Mouse (Mus musculus): ENCODE results near the gene Tchhl1.
A peak's percentile ranks its signal among the peaks of the same experiment; 100 is the strongest.

Tchhl1 gene

DNA sequence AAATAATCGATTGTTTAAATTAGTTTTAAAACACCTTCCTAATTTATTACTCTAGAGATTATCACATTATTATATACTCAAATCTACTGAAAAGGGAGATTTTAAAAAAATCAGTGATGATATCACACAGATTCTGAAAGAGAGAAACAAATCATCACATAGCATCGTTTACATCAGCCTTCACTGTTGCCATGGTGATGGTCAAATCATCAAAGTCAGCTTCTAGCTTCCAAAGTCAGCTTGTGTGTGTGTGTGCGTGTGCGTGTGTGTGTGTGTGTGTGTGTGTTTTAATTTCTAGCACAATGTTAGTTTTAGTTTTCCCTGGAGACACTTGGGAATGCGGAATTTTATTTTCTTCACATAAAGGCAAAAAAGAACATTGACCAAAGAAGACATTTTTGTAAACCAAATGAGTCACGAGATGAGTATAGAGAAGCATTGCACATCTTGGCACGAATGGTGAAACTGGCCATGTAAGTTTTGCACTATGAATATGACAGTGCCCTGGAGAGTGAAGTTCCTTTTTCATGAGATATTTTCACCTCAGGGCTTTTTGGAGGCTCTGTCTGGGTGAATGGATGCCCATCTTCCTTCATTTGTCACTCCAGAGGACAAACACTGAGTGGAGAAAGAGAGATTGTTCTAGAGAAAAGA is 36.1 kb downstream of the Tchhl1 start:
- DNase-seq (ENCODE audit: low spot score) = no peak

DNA sequence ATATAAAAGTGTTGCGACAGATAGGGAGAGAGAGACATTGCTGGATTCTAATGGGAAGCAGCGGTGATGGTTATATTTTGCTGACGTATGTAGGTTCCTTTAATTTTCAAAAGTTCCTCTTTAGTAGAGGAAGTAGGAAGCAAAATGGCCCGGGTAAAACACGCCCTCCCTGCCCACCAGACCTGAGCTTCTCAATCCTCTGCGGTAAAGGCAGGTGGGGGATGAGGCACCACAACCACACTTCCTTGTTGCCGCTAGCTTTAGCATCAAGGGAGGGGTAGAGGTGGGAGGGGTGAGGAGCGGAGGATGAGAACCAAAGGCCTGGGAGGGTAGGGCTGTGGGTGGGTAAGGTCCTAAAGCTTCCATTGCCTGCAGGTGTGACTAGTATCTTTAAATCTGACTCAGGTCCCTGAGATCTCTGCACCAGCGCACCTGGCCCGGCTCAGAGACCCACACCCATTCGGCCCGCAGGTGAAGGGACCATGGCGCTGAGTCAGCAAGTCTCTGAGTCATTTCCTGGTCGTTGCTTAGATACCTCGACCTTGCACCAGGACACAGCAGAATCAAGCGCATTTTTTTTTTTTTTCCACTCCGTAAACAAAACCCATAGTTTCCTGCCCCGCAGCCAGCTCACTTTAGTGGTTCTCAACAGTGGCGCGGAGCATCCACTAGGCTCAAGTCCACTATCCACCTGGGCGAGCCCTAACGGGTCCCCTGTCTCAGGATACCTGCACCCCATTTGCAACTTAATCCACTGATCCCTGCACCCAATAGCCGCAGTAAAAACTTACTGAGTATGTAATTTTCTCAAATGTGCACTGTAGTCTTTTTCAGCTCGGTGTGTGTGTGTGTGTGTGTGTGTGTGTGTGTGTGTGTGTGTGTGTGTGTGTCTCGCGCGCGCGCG is 37.7 kb downstream of the Tchhl1 start:
- DNase-seq (ENCODE audit: low spot score) = peak; percentile 35

GRCm38 (mm10) chr3:93506881-93507325 is 38.3 kb downstream of the Tchhl1 start:
- DNase-seq (ENCODE audit: low spot score) = no peak

DNA sequence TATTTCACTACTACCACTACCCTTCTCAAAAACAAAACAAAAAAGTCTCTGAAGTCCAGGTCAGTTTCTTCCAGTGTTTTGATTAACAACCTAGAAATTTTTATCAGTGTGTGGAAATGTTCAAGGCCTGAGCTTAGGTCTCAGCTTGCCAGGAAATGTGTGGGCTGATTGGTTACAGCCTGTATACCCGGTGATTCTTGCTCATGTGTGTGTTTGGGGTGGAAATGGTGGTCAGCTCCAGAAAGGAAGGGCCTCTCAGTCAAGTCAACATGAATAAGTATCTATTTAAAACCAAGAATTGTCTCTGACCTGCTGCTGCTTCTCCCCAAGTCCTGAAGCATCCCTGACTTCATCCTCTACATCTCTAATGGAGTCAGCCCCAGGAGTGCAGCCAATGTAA is 40.7 kb downstream of the Tchhl1 start:
- DNase-seq (ENCODE audit: low spot score) = no peak

DNA sequence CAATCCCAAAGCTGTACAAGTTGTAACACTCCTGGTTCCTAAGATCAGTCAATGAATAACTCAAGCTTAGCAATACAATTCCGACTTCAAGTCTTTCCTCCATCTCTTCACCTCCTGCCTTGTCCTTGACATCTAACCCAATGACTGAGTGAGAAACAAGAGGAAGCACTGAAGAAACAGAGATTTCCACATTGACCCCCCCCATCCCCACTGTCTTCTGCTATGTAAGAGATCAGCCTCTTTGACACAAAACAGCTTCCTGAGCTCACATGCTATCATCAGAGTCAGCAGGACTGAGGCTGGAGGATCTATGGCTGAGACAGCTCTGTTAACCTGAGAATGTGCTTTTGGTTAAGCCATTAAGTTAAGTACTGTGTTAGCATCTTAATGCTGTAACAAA is 42.5 kb downstream of the Tchhl1 start:
- DNase-seq (ENCODE audit: low spot score) = no peak

DNA sequence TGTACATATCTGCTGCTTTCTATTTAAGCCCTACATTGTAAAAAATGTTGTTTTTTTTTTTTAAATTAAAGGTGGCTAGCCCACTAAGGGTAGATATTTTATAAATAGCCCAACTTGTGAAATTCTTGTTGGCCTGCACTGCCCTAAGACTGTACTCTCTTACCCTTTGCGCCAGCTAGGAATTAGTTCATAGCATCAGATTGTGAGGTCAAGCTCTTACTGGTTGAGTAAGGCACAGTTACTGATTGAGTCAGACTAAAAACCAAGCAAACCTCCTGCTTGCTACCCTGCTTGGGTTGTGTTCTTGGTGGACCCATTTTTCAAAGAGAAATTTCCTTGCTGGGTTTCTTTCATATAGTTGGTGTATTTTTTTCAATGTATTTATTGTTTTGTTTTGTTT is 43.2 kb downstream of the Tchhl1 start:
- no peak for DNase-seq (ENCODE audit: low spot score)

GRCm38 (mm10) chr3:93512386-93513101 is 44.0 kb downstream of the Tchhl1 start:
- no peak for DNase-seq (ENCODE audit: low spot score)

GRCm38 (mm10) chr3:93514628-93515027 is 46.1 kb downstream of the Tchhl1 start:
- no peak for DNase-seq (ENCODE audit: low spot score)

DNA sequence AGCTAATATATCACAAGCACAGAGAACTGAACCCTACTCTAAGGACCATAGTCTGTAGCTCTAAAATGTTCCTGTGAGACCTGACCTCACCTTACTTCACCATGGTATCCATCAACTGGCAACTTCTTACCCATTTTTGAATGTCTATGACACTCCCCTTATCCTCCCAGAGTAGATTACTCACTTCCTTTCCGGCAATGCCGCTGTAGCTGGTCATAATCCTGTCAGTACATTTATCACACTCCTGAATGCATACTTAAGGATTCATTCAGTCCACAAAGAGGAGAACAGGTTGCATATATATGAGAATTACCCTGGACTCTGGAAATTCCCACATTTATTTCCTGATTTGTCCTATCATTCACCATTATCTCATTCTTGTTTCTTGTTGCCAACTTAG is 48.8 kb downstream of the Tchhl1 start:
- DNase-seq (ENCODE audit: low spot score) = no peak

DNA sequence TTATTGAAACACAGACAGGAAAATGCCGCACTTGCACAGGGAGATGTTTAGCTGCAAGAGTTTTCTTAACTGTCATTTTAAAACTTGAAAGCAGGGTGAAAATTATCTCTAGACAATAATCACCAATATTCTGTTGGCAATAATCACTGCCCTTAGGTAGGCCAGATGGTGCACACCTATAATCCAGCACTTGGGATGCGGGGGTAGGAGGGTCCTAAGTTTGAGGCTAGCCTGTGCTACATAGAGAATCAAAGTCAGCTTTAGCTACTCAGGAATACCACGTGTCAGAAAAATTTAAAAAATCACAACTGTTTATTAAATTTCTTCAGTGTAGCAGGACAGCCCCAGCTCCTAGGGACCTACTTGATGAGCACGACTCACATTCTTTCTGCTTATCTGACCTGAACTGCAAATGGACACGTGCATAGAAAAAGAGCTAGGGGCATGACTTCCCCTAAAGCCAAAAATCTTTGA is 51.3 kb downstream of the Tchhl1 start:
- no peak for DNase-seq (ENCODE audit: low spot score)

DNA sequence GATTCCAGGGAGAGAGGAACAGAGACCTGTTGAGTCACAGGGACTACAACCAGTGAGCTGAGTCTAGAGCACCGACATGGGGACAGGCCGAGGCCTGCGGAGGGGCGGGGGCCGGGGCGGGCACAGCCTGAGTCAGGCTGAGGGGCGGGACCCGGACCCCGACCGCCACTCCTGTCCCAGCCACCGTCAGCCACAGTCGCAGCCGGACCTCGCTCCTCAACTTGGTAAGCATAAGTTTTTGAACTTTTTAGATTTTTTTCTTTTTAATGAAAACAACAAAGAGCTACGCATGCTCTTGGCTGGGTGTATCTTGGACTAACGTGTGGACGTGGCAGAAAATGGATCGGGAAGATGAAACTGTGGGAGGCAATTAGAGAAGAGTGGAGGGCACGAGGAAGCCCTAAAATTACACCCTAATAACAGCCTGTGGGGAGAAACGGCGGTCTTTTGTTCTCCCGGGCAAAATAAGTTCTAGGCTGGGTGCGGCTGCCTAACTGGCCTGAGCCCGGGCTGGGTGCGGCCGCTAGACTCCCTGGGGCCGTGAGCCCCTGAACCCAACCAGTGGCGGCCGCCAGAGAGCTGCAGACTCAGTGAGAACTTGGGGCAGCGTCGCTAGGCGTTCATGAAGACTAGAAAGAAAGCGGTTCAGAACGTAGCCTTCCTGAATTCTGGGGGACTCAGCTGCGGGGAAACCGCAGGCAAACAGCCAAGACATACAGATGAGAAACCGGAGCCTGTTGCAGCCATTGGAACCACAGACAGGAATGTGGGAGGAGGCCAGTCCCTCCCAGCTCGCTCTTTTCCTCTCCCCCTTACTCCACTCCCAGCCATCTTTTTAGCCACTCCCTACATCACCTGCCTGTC is 52.0 kb downstream of the Tchhl1 start, which contains the start of gene S100a11:
TSS of gene S100a11 (plus strand) at position 159 of the 864 bp plus-strand sequence.
- DNase-seq (ENCODE audit: low spot score) = peak; percentile 36
